Mouse (Mus musculus): ENCODE results near the gene Dync1h1. TPM values are rescaled to one million over a fixed set of nuclear protein-coding genes. Genes with fewer than 3 reads are reported as not detected.

The Dync1h1 gene
- 45.1 and 51.0 TPM in 2 replicates for polyA plus RNA-seq (2014; fragmentation: Nextera tagmentation; extraction: Ambion mirVana)

- peaks cover 17% of the 10 kb centered on the region for H3K4me1 ChIP-seq (ENCODE audit: control insufficient read depth, insufficient read depth, low read length)
- peak within 1 kb of the TSS; percentile 99 for H3K4me3 ChIP-seq (ENCODE audit: low read depth, low read length)
- peak within 1 kb of the TSS; percentile 94 for H3K4me2 ChIP-seq
- H3K9me3 ChIP-seq (replicated peaks; ENCODE audit: control insufficient read depth, low read length), result no peaks in the 10 kb centered on the region
- under 1% methylated on average over 99 of the region's 105 CpGs for WGBS (ENCODE audit: insufficient replicate concordance)
- ATAC-seq (replicated peaks; ENCODE audit: insufficient number of reproducible peaks, low FRiP score, low TSS enrichment), result peak; percentile 93
- H3K27me3 ChIP-seq (ENCODE audit: control insufficient read depth, insufficient read depth, low read length), result peaks cover 9% of the 10 kb centered on the region
- no peaks in the 10 kb centered on the region for H3K36me3 ChIP-seq (ENCODE audit: control insufficient read depth, insufficient read depth, low read length)
- H3K9ac ChIP-seq (ENCODE audit: low read depth, low read length), result peak within 1 kb of the TSS; percentile 98
- H3K27ac ChIP-seq (ENCODE audit: low read depth, low read length), result peak within 1 kb of the TSS; percentile 96
Observed at GRCm38 (mm10) chr12:110601241-110602218, at the start of gene Dync1h1. Gene Dync1h1, plus strand, starts transcription at chr12:110601452.

- Histone ChIP-seq H3K4me3 (ENCODE audit: low read depth, low read length) (no peak overlapping the region), H3K36me3 (ENCODE audit: control insufficient read depth, insufficient read depth, low read length) (peaks cover 45% of the 10 kb centered on the region)
Observed at GRCm38 (mm10) chr12:110552113-110552512, 49.1 kb upstream of the Dync1h1 start.

GRCm38 (mm10) chr12:110553362-110553761 lies 47.9 kb upstream of the Dync1h1 start:
- Histone ChIP-seq H3K4me2 (no peak overlapping the region), H3K27me3 (ENCODE audit: control insufficient read depth, insufficient read depth, low read length) (no peaks in the 10 kb centered on the region), H3K4me1 (ENCODE audit: control insufficient read depth, insufficient read depth, low read length) (no peaks in the 10 kb centered on the region), H3K36me3 (ENCODE audit: control insufficient read depth, insufficient read depth, low read length) (peaks cover 54% of the 10 kb centered on the region), H3K4me3 (ENCODE audit: low read depth, low read length) (no peak overlapping the region), H3K9me3 (replicated peaks; ENCODE audit: control insufficient read depth, low read length) (no peaks in the 10 kb centered on the region), H3K9ac (ENCODE audit: low read depth, low read length) (no peak overlapping the region), H3K27ac (ENCODE audit: low read depth, low read length) (no peak overlapping the region)
- ATAC-seq (replicated peaks; ENCODE audit: insufficient number of reproducible peaks, low FRiP score, low TSS enrichment), result no peak
- 91% methylated on average over 5 of the region's 5 CpGs for WGBS (ENCODE audit: insufficient replicate concordance)

More at GRCm38 (mm10) chr12:110552113-110552512, 49.1 kb upstream of the Dync1h1 start:
- H3K27ac ChIP-seq (ENCODE audit: low read depth, low read length), result no peak overlapping the region
- H3K9ac ChIP-seq (ENCODE audit: low read depth, low read length), result peak overlapping the region; percentile 28; the same call in 1 of the 2 replicates
- no peaks in the 10 kb centered on the region for H3K4me1 ChIP-seq (ENCODE audit: control insufficient read depth, insufficient read depth, low read length)
- H3K4me2 ChIP-seq, result no peak overlapping the region
- no peaks in the 10 kb centered on the region for H3K9me3 ChIP-seq (replicated peaks; ENCODE audit: control insufficient read depth, low read length)
- 87% methylated on average over 13 of the region's 13 CpGs for WGBS (ENCODE audit: insufficient replicate concordance)
- no peaks in the 10 kb centered on the region for H3K27me3 ChIP-seq (ENCODE audit: control insufficient read depth, insufficient read depth, low read length)
- ATAC-seq (replicated peaks; ENCODE audit: insufficient number of reproducible peaks, low FRiP score, low TSS enrichment), result no peak

GRCm38 (mm10) chr12:110555536-110556240 lies 45.6 kb upstream of the Dync1h1 start:
- Histone ChIP-seq H3K27me3 (ENCODE audit: control insufficient read depth, insufficient read depth, low read length) (no peaks in the 10 kb centered on the region), H3K36me3 (ENCODE audit: control insufficient read depth, insufficient read depth, low read length) (peaks cover 61% of the 10 kb centered on the region), H3K4me2 (no peak overlapping the region), H3K4me3 (ENCODE audit: low read depth, low read length) (no peak overlapping the region), H3K4me1 (ENCODE audit: control insufficient read depth, insufficient read depth, low read length) (no peaks in the 10 kb centered on the region), H3K9me3 (replicated peaks; ENCODE audit: control insufficient read depth, low read length) (no peaks in the 10 kb centered on the region), H3K27ac (ENCODE audit: low read depth, low read length) (no peak overlapping the region), H3K9ac (ENCODE audit: low read depth, low read length) (no peak overlapping the region)
- ATAC-seq (replicated peaks; ENCODE audit: insufficient number of reproducible peaks, low FRiP score, low TSS enrichment), result no peak
- 90% methylated on average over 21 of the region's 21 CpGs for WGBS (ENCODE audit: insufficient replicate concordance)

- WGBS (ENCODE audit: insufficient replicate concordance), result 85% methylated on average over 18 of the region's 18 CpGs
- Histone ChIP-seq H3K27me3 (ENCODE audit: control insufficient read depth, insufficient read depth, low read length) (no peaks in the 10 kb centered on the region), H3K4me2 (no peak overlapping the region), H3K9me3 (replicated peaks; ENCODE audit: control insufficient read depth, low read length) (no peaks in the 10 kb centered on the region), H3K4me1 (ENCODE audit: control insufficient read depth, insufficient read depth, low read length) (no peaks in the 10 kb centered on the region), H3K9ac (ENCODE audit: low read depth, low read length) (no peak overlapping the region), H3K36me3 (ENCODE audit: control insufficient read depth, insufficient read depth, low read length) (peaks cover 67% of the 10 kb centered on the region), H3K27ac (ENCODE audit: low read depth, low read length) (no peak overlapping the region), H3K4me3 (ENCODE audit: low read depth, low read length) (no peak overlapping the region)
- ATAC-seq (replicated peaks; ENCODE audit: insufficient number of reproducible peaks, low FRiP score, low TSS enrichment), result no peak
Observed at GRCm38 (mm10) chr12:110556861-110557628, 44.2 kb upstream of the Dync1h1 start.

- no peak overlapping the region for H3K4me3 ChIP-seq (ENCODE audit: low read depth, low read length)
- no peaks in the 10 kb centered on the region for H3K4me1 ChIP-seq (ENCODE audit: control insufficient read depth, insufficient read depth, low read length)
- no peak for ATAC-seq (replicated peaks; ENCODE audit: insufficient number of reproducible peaks, low FRiP score, low TSS enrichment)
- H3K36me3 ChIP-seq (ENCODE audit: control insufficient read depth, insufficient read depth, low read length), result peaks cover 59% of the 10 kb centered on the region
- H3K27me3 ChIP-seq (ENCODE audit: control insufficient read depth, insufficient read depth, low read length), result no peaks in the 10 kb centered on the region
- no peak overlapping the region for H3K9ac ChIP-seq (ENCODE audit: low read depth, low read length)
- no peaks in the 10 kb centered on the region for H3K9me3 ChIP-seq (replicated peaks; ENCODE audit: control insufficient read depth, low read length)
- H3K4me2 ChIP-seq, result no peak overlapping the region
- H3K27ac ChIP-seq (ENCODE audit: low read depth, low read length), result no peak overlapping the region
- WGBS (ENCODE audit: insufficient replicate concordance), result 94% methylated on average over 7 of the region's 7 CpGs
Observed at GRCm38 (mm10) chr12:110558175-110558574, 43.1 kb upstream of the Dync1h1 start.

GRCm38 (mm10) chr12:110563383-110563782 lies 37.9 kb upstream of the Dync1h1 start:
- no peak overlapping the region for H3K4me3 ChIP-seq (ENCODE audit: low read depth, low read length)

GRCm38 (mm10) chr12:110564848-110565247 lies 36.4 kb upstream of the Dync1h1 start:
- no peaks in the 10 kb centered on the region for H3K4me1 ChIP-seq (ENCODE audit: control insufficient read depth, insufficient read depth, low read length)
- 91% methylated on average over 11 of the region's 11 CpGs for WGBS (ENCODE audit: insufficient replicate concordance)
- ATAC-seq (replicated peaks; ENCODE audit: insufficient number of reproducible peaks, low FRiP score, low TSS enrichment), result no peak
- no peak overlapping the region for H3K9ac ChIP-seq (ENCODE audit: low read depth, low read length)
- H3K27ac ChIP-seq (ENCODE audit: low read depth, low read length), result no peak overlapping the region
- H3K27me3 ChIP-seq (ENCODE audit: control insufficient read depth, insufficient read depth, low read length), result no peaks in the 10 kb centered on the region
- no peaks in the 10 kb centered on the region for H3K9me3 ChIP-seq (replicated peaks; ENCODE audit: control insufficient read depth, low read length)
- H3K4me2 ChIP-seq, result no peak overlapping the region
- H3K4me3 ChIP-seq (ENCODE audit: low read depth, low read length), result no peak overlapping the region
- H3K36me3 ChIP-seq (ENCODE audit: control insufficient read depth, insufficient read depth, low read length), result peaks cover 38% of the 10 kb centered on the region

More at GRCm38 (mm10) chr12:110563383-110563782, 37.9 kb upstream of the Dync1h1 start:
- no peak for ATAC-seq (replicated peaks; ENCODE audit: insufficient number of reproducible peaks, low FRiP score, low TSS enrichment)
- no peaks in the 10 kb centered on the region for H3K4me1 ChIP-seq (ENCODE audit: control insufficient read depth, insufficient read depth, low read length)
- no peaks in the 10 kb centered on the region for H3K9me3 ChIP-seq (replicated peaks; ENCODE audit: control insufficient read depth, low read length)
- no peak overlapping the region for H3K4me2 ChIP-seq
- 70% methylated on average over 11 of the region's 11 CpGs for WGBS (ENCODE audit: insufficient replicate concordance)
- H3K27ac ChIP-seq (ENCODE audit: low read depth, low read length), result no peak overlapping the region
- peaks cover 40% of the 10 kb centered on the region for H3K36me3 ChIP-seq (ENCODE audit: control insufficient read depth, insufficient read depth, low read length)
- H3K27me3 ChIP-seq (ENCODE audit: control insufficient read depth, insufficient read depth, low read length), result no peaks in the 10 kb centered on the region
- H3K9ac ChIP-seq (ENCODE audit: low read depth, low read length), result no peak overlapping the region
